ENCODE assay signal across 11 mouse cellular contexts in genomic region chr2:102384057-102384456, GRCm38 (mm10). TPM values are rescaled to one million over a fixed set of nuclear protein-coding genes. Genes with fewer than 3 reads are reported as not detected.
A peak's percentile ranks its signal among the peaks of the same experiment; 100 is the strongest.
DNase-seq lines count a peak whose midpoint lies in the region; ATAC-seq and TF ChIP-seq lines count a peak whose summit lies in the region.
"Had no signal": no experiment of that assay in that cellular context is flagged by ENCODE, and none has a peak within 500 bp of the region (broad histone marks: within the 10 kb centered on the region; RNA-seq: fewer than 3 reads in every experiment).

No protein-coding gene starts in this region.

- H3K9me3 ChIP-seq in liver, embryonic 11.5 days (ENCODE audit: control insufficient read depth, low read length), result no peaks in the 10 kb centered on the region
- H3K9me3 ChIP-seq: limb, embryonic 13.5 days had no signal

- ATAC-seq in liver, embryonic 11.5 days (replicated peaks; ENCODE audit: low FRiP score), result no peak
- peak; percentile 60 for ATAC-seq in CD4-positive, CD25-positive, alpha-beta regulatory T cell, adult 4 months
- ATAC-seq in megakaryocyte-erythroid progenitor cell, adult 5-6 weeks (replicated peaks; ENCODE audit: low FRiP score, low TSS enrichment, poor library complexity, severe bottlenecking), result 0 out of 2 replicates have a peak, but pooled peaks have one; percentile 45

- no peak overlapping the region for H3K4me2 ChIP-seq in liver, embryonic 11.5 days
- H3K4me2 ChIP-seq: limb, embryonic 13.5 days had no signal

- peaks cover 7% of the 10 kb centered on the region; the same call in 1 of the 2 replicates for H3K79me2 ChIP-seq in heart, adult 2 months (replicated peaks; ENCODE audit: control insufficient read depth, insufficient read depth, low read length)
- H3K79me2 ChIP-seq in liver, adult 2 months (ENCODE audit: control insufficient read depth, insufficient read depth, low read length), result peaks cover 13% of the 10 kb centered on the region; the same call in 1 of the 2 replicates

- H3K4me1 ChIP-seq in heart, adult 2 months (ENCODE audit: control insufficient read depth, insufficient read depth, low read length), result peaks cover 13% of the 10 kb centered on the region
- peaks cover 18% of the 10 kb centered on the region for H3K4me1 ChIP-seq in liver, adult 2 months (ENCODE audit: control insufficient read depth, insufficient read depth, low read length)
- H3K4me1 ChIP-seq in liver, embryonic 11.5 days (replicated peaks; ENCODE audit: control insufficient read depth, insufficient read depth, low read length), result 0 out of 2 replicates have a peak, but pooled peaks cover 5% of the 10 kb centered on the region

- H3K4me3 ChIP-seq in heart, adult 2 months, result no peak overlapping the region
- no peak overlapping the region; the same call in 1 of the 2 replicates for H3K4me3 ChIP-seq in liver, adult 2 months (ENCODE audit: insufficient read depth, low read depth, low read length)
- H3K4me3 ChIP-seq in liver, embryonic 11.5 days (ENCODE audit: low read depth, low read length), result no peak overlapping the region
- H3K4me3 ChIP-seq: erythroblast, embryonic 14.5 days; limb, embryonic 13.5 days had no signal

- H3K36me3 ChIP-seq in heart, adult 2 months (ENCODE audit: control insufficient read depth, insufficient read depth, low read length), result peaks cover 26% of the 10 kb centered on the region
- H3K36me3 ChIP-seq in liver, adult 2 months (ENCODE audit: control insufficient read depth, insufficient read depth, low read length), result no peaks in the 10 kb centered on the region
- H3K36me3 ChIP-seq in liver, embryonic 11.5 days (ENCODE audit: control insufficient read depth, insufficient read depth, low read length), result no peaks in the 10 kb centered on the region; the same call in 1 of the 2 replicates

- peak overlapping the region; percentile 6; the same call in 1 of the 2 replicates for H3K27ac ChIP-seq in heart, adult 2 months
- H3K27ac ChIP-seq in liver, adult 2 months (replicated peaks; ENCODE audit: insufficient read depth, low read depth, low read length), result 0 out of 2 replicates have a peak overlapping the region, but pooled peaks have one; percentile 36
- H3K27ac ChIP-seq in liver, embryonic 11.5 days (ENCODE audit: low read depth, low read length), result no peak overlapping the region
- H3K27ac ChIP-seq: limb, embryonic 13.5 days had no signal

- no peaks in the 10 kb centered on the region for H3K27me3 ChIP-seq in heart, adult 2 months (ENCODE audit: control insufficient read depth, insufficient read depth, low read length)
- no peaks in the 10 kb centered on the region for H3K27me3 ChIP-seq in liver, adult 2 months (ENCODE audit: control insufficient read depth, insufficient read depth, low read length)
- H3K27me3 ChIP-seq in liver, embryonic 11.5 days (replicated peaks; ENCODE audit: control insufficient read depth, insufficient read depth, low read length), result no peaks in the 10 kb centered on the region
- H3K27me3 ChIP-seq: limb, embryonic 13.5 days had no signal

- TF ChIP-seq EP300 in heart, adult 2 months (IDR thresholded peaks at IDR 0.05; ENCODE audit: insufficient read depth, low read depth, low read length), result no peak

- no peak for DNase-seq in heart, adult 2 months
- DNase-seq in heart, postnatal 4 days, result no peak
- DNase-seq in liver, adult 2 months (ENCODE audit: extremely low read depth, low read depth, low spot score), result no peak
- DNase-seq in liver, embryonic 11.5 days (ENCODE audit: low spot score), result no peak
- no peak for DNase-seq in retina, embryonic 14.5 days (ENCODE audit: low spot score)
- DNase-seq in kidney, postnatal 4 days, result no peak
- DNase-seq: gastrocnemius, postnatal 10 days had no signal

- intact Hi-C loops in heart, adult 2 months (cut with DNase I), result no loop called here

- TF ChIP-seq CTCF in heart, adult 2 months (IDR thresholded peaks at IDR 0.05), result no peak
- no peak for TF ChIP-seq CTCF in liver, adult 2 months (IDR thresholded peaks at IDR 0.05; ENCODE audit: low read depth, low read length)

- TF ChIP-seq POLR2A in heart, adult 2 months (IDR thresholded peaks at IDR 0.05; ENCODE audit: insufficient read depth, low read depth, low read length), result no peak
- no peak for TF ChIP-seq POLR2A in liver, adult 2 months (IDR thresholded peaks at IDR 0.05; ENCODE audit: extremely low read depth, insufficient read depth, low read length)

- 18% methylated on average over 2 of the region's 2 CpGs for WGBS in heart, adult 2 months
- WGBS in liver, adult 2 months, result 43% methylated on average over 2 of the region's 2 CpGs
- 55% methylated on average over 2 of the region's 2 CpGs for WGBS in liver, embryonic 11.5 days

- H3K9ac ChIP-seq in heart, adult 2 months (ENCODE audit: low read depth, low read length), result peak overlapping the region; percentile 38; the same call in 1 of the 2 replicates
- no peak overlapping the region for H3K9ac ChIP-seq in liver, adult 2 months (ENCODE audit: low read depth, low read length)
- H3K9ac ChIP-seq in liver, embryonic 11.5 days (ENCODE audit: low read depth, low read length), result no peak overlapping the region
- H3K9ac ChIP-seq: limb, embryonic 13.5 days had no signal

RNA-seq across cellular contexts. Expression of gene Trim44, which starts 23.6 kb away (rescaled TPM):
- 10 to 100 TPM; 27.7 to 28.8 TPM for total RNA-seq in heart, adult 2 months (2021)
- polyA plus RNA-seq in heart, adult 2 months (2012; rRNA removed), result 13.0 and 23.6 TPM in 2 replicates
- total RNA-seq in heart, postnatal 4 days (2021), result 10 to 100 TPM; 47.8 to 50.4 TPM
- total RNA-seq in liver, adult 2 months (2014; rRNA removed), result 13.3 and 14.8 TPM in 2 replicates
- 10.8 and 11.5 TPM in 2 replicates for polyA plus RNA-seq in liver, adult 2 months (2012; rRNA removed)
- 21.8 and 23.1 TPM in 2 replicates for polyA plus RNA-seq in liver, embryonic 11.5 days (2014; fragmentation: Nextera tagmentation; extraction: Ambion mirVana)
- 10 to 100 TPM in 1 of 2 experiments, 1 to 10 TPM in 1; 8.1 to 10.6 TPM for polyA plus RNA-seq in CD4-positive, CD25-positive, alpha-beta regulatory T cell, adult 4 months (2017; shearing (Covaris generic))
- 34.9 and 37.2 TPM in 2 replicates for total RNA-seq in megakaryocyte-erythroid progenitor cell, adult 5-6 weeks (2014; fragmentation: Nextera tagmentation)
- 34.0 and 45.1 TPM in 2 replicates for total RNA-seq in megakaryocyte-erythroid progenitor cell, adult 5-6 weeks (2017)
